Mouse (Mus musculus): ENCODE data around the gene Poln. TPM values are rescaled to one million over a fixed set of nuclear protein-coding genes. Genes with fewer than 3 reads are reported as not detected.
A peak's percentile ranks its signal among the peaks of the same experiment; 100 is the strongest.

Gene Poln
- polyA plus RNA-seq, 1 experiment, result 0.29 TPM

DNA sequence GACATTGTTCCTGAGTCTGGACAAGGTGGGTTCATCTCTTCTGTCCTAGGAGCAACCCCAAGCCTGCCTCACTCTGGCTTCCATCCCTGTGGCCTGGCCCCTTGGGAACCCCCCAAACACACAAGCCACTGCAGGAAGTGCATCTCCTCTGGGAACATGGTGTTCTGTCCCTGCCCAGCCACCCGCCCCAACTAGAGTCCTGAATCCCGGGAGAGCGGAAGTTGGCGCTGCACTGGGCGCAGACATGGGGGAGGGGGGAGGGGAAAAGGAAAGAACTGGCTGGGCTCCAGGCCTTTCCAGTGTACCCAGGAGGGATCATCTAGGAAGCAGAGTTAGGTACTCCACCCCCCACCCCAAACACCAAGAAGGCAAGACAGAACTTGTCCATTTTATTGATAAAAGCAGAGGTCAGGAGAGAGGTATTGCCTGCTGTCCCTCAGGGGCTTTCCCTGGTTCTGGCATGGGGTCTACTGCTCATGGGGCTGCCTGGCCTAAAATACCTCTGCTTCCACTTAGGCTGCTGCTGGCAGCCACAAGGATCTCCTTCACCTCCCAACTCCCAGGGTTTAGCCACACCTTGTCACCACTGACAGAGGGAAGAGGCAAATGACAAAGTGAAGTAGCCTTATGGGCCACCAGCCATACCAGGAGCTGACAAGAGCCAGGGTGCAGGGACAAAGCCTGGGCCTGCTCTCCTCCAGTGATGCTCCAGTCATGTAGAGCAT is 14.1 kb upstream of the Poln start:
- 73% methylated on average over 5 of the region's 5 CpGs for WGBS
- H3K36me3 ChIP-seq (ENCODE audit: control insufficient read depth, insufficient read depth, low read length), result peaks cover 11% of the 10 kb centered on the region
- H3K27me3 ChIP-seq (ENCODE audit: control insufficient read depth, insufficient read depth, low read length), result no peaks in the 10 kb centered on the region
- H3K4me3 ChIP-seq (ENCODE audit: extremely low read depth, insufficient read depth, insufficient read length), result no peak overlapping the region
- TF ChIP-seq POLR2A (IDR thresholded peaks at IDR 0.05; ENCODE audit: low read depth, low read length) (no peak), CTCF (IDR thresholded peaks at IDR 0.05; ENCODE audit: extremely low read depth, insufficient read depth, insufficient read length, insufficient replicate concordance) (no peak)
- peak overlapping the region; percentile 48; the same call in 1 of the 2 replicates for H3K27ac ChIP-seq (ENCODE audit: insufficient read depth, low read length)
- peaks cover 13% of the 10 kb centered on the region; the same call in 1 of the 2 replicates for H3K4me1 ChIP-seq (ENCODE audit: control insufficient read depth, insufficient read depth, insufficient read length)
- no peak for DNase-seq (ENCODE audit: low read depth in 1 of 2, low spot score in 2 of 2)

DNA sequence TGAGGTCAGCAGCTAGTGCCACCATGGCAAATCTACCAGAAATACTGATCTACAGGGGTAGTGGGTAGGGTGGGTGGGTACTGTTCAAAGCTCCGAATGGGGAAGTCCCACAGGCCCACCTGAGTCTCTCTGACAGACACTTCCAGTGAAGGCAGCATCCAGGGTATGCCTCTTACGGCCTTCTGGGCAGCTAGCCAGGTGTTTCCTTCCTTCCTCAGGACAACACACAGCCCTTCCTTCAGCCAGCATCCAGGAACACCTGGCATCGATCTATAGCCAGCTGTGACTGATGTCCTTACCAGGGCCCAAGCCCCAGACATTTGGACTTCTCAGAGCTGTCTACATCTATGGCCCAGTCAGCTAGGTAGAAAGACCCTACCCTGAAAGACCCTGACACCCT is 13.2 kb upstream of the Poln start:
- H3K36me3 ChIP-seq (ENCODE audit: control insufficient read depth, insufficient read depth, low read length), result peaks cover 14% of the 10 kb centered on the region
- WGBS, result 71% methylated on average over 3 of the region's 3 CpGs
- H3K27ac ChIP-seq (ENCODE audit: insufficient read depth, low read length), result peak overlapping the region; percentile 48; the same call in 1 of the 2 replicates
- no peaks in the 10 kb centered on the region for H3K27me3 ChIP-seq (ENCODE audit: control insufficient read depth, insufficient read depth, low read length)
- H3K4me1 ChIP-seq (ENCODE audit: control insufficient read depth, insufficient read depth, insufficient read length), result peaks cover 13% of the 10 kb centered on the region; the same call in 1 of the 2 replicates
- no peak overlapping the region for H3K4me3 ChIP-seq (ENCODE audit: extremely low read depth, insufficient read depth, insufficient read length)
- TF ChIP-seq POLR2A (IDR thresholded peaks at IDR 0.05; ENCODE audit: low read depth, low read length) (no peak), CTCF (IDR thresholded peaks at IDR 0.05; ENCODE audit: extremely low read depth, insufficient read depth, insufficient read length, insufficient replicate concordance) (no peak)
- no peak for DNase-seq (ENCODE audit: low read depth in 1 of 2, low spot score in 2 of 2)

DNA sequence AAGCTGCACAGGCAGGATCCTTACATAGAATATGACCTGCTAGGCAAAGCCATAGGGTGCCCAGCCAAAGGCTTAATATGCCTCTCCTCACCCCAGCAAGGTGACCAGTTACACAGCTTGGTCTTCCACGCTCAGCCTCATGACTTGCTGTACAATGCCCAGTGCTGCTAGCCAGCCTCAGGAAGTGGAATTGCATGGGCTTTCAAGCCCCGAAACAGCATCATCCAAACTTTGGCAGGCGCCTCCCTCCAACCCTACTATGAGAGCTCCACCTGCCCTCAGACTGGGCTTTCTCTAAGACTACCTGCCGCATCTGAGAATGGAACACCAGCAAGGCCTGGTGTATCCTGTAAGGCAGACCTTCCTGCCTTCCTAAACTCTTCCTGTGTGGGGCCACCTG is 8.6 kb upstream of the Poln start:
- H3K27me3 ChIP-seq (ENCODE audit: control insufficient read depth, insufficient read depth, low read length), result no peaks in the 10 kb centered on the region
- H3K4me3 ChIP-seq (ENCODE audit: extremely low read depth, insufficient read depth, insufficient read length), result no peak overlapping the region
- no peaks in the 10 kb centered on the region for H3K4me1 ChIP-seq (ENCODE audit: control insufficient read depth, insufficient read depth, insufficient read length)
- WGBS, result 98% methylated on average over 4 of the region's 4 CpGs
- no peak for DNase-seq (ENCODE audit: low read depth in 1 of 2, low spot score in 2 of 2)
- H3K27ac ChIP-seq (ENCODE audit: insufficient read depth, low read length), result no peak overlapping the region
- no peak for TF ChIP-seq CTCF (IDR thresholded peaks at IDR 0.05; ENCODE audit: extremely low read depth, insufficient read depth, insufficient read length, insufficient replicate concordance)
- TF ChIP-seq POLR2A (IDR thresholded peaks at IDR 0.05; ENCODE audit: low read depth, low read length), result no peak
- peaks cover 38% of the 10 kb centered on the region for H3K36me3 ChIP-seq (ENCODE audit: control insufficient read depth, insufficient read depth, low read length)

DNA sequence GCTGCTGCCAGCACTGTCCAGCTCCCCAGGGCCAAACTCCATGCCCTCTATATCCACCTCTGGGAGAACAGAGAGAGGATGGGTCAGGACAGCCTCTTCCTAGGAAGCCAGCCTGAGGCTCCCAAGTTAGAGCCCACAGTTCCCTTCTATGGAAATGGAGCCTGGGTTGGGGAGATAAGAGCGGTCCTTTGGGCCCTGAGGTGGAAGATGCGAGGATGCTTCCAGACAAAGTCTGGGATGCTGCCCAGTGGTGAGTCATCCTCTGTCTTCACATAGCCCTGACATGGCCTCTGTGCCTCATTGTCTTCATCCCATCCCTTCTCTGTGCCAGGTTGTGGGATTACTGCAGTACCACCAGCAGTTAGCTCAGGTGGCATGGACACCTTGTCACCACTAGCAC is 7.8 kb upstream of the Poln start:
- H3K36me3 ChIP-seq (ENCODE audit: control insufficient read depth, insufficient read depth, low read length), result peaks cover 37% of the 10 kb centered on the region
- 87% methylated on average over 2 of the region's 2 CpGs for WGBS
- DNase-seq (ENCODE audit: low read depth in 1 of 2, low spot score in 2 of 2), result no peak
- no peak overlapping the region for H3K4me3 ChIP-seq (ENCODE audit: extremely low read depth, insufficient read depth, insufficient read length)
- H3K27ac ChIP-seq (ENCODE audit: insufficient read depth, low read length), result no peak overlapping the region
- TF ChIP-seq CTCF (IDR thresholded peaks at IDR 0.05; ENCODE audit: extremely low read depth, insufficient read depth, insufficient read length, insufficient replicate concordance), result no peak
- TF ChIP-seq POLR2A (IDR thresholded peaks at IDR 0.05; ENCODE audit: low read depth, low read length), result no peak
- H3K27me3 ChIP-seq (ENCODE audit: control insufficient read depth, insufficient read depth, low read length), result no peaks in the 10 kb centered on the region
- no peaks in the 10 kb centered on the region for H3K4me1 ChIP-seq (ENCODE audit: control insufficient read depth, insufficient read depth, insufficient read length)

DNA sequence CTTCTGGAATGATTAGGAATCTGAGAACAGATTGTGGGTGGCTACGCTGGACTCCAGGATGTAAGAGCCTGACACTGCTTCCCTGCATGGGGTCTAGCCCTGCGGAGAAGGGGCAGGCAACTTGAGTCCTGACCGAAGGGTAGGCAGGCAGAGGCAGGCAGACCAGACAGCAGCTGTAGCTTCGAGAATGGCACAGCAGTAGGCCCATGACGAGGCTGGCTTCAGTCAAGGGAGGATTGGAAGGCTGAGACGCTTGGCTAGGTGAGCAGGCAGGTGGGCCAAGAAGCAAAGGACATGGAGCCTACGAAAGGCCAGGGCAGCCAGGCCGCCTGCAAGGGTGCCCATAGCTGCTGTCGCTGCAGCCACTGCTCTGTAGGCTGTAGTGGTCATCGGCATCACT is 7.4 kb upstream of the Poln start:
- no peak for TF ChIP-seq CTCF (IDR thresholded peaks at IDR 0.05; ENCODE audit: extremely low read depth, insufficient read depth, insufficient read length, insufficient replicate concordance)
- no peak for TF ChIP-seq POLR2A (IDR thresholded peaks at IDR 0.05; ENCODE audit: low read depth, low read length)
- WGBS, result 97% methylated on average over 10 of the region's 10 CpGs
- H3K27me3 ChIP-seq (ENCODE audit: control insufficient read depth, insufficient read depth, low read length), result no peaks in the 10 kb centered on the region
- DNase-seq (ENCODE audit: low read depth in 1 of 2, low spot score in 2 of 2), result no peak
- peaks cover 39% of the 10 kb centered on the region for H3K36me3 ChIP-seq (ENCODE audit: control insufficient read depth, insufficient read depth, low read length)
- no peaks in the 10 kb centered on the region for H3K4me1 ChIP-seq (ENCODE audit: control insufficient read depth, insufficient read depth, insufficient read length)
- H3K4me3 ChIP-seq (ENCODE audit: extremely low read depth, insufficient read depth, insufficient read length), result no peak overlapping the region
- H3K27ac ChIP-seq (ENCODE audit: insufficient read depth, low read length), result no peak overlapping the region

DNA sequence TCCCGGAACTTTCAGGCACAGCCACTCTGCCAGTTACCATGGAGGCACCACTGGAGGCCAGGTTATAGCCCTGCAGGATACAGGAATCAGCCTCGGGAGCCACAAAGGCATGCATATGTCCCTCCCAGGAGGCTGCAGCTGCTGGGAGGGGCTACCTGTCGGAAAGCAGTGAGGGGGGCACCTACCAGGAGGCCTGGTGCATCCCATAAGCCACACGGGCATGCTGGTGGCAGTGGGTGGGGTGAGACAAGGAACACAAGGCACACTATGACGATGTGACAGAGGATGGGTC is 6.1 kb upstream of the Poln start:
- Histone ChIP-seq H3K27ac (ENCODE audit: insufficient read depth, low read length) (no peak overlapping the region), H3K27me3 (ENCODE audit: control insufficient read depth, insufficient read depth, low read length) (no peaks in the 10 kb centered on the region), H3K36me3 (ENCODE audit: control insufficient read depth, insufficient read depth, low read length) (peaks cover 37% of the 10 kb centered on the region), H3K4me1 (ENCODE audit: control insufficient read depth, insufficient read depth, insufficient read length) (no peaks in the 10 kb centered on the region), H3K4me3 (ENCODE audit: extremely low read depth, insufficient read depth, insufficient read length) (no peak overlapping the region)
- DNase-seq (ENCODE audit: low read depth in 1 of 2, low spot score in 2 of 2), result no peak
- TF ChIP-seq POLR2A (IDR thresholded peaks at IDR 0.05; ENCODE audit: low read depth, low read length) (no peak), CTCF (IDR thresholded peaks at IDR 0.05; ENCODE audit: extremely low read depth, insufficient read depth, insufficient read length, insufficient replicate concordance) (no peak)
- 77% methylated on average over 5 of the region's 5 CpGs for WGBS
